Mouse (Mus musculus): ENCODE measurements around the gene Lbx1. TPM values are rescaled to one million over a fixed set of nuclear protein-coding genes. Genes with fewer than 3 reads are reported as not detected.
A peak's percentile ranks its signal among the peaks of the same experiment; 100 is the strongest.

Gene Lbx1
- polyA plus RNA-seq, 1 experiment from 2014 or later = 0.27 TPM

- Histone ChIP-seq H3K4me2 (no peak overlapping the region), H3K9ac (no peak overlapping the region), H3K36me3 (no peaks in the 10 kb centered on the region), H3K4me3 (peak overlapping the region; percentile 9), H3K4me1 (peaks cover 44% of the 10 kb centered on the region), H3K27me3 (peaks cover 100% of the 10 kb centered on the region), H3K27ac (no peak overlapping the region), H3K9me3 (no peaks in the 10 kb centered on the region)
- WGBS = 1% methylated on average over 42 of the region's 42 CpGs
- no peak for ATAC-seq (ENCODE audit: insufficient number of reproducible peaks, insufficient read depth, low FRiP score, low TSS enrichment, low read depth)
Observed at GRCm38 (mm10) chr19:45232443-45233410, 2.9 kb downstream of the Lbx1 start.

- Histone ChIP-seq H3K27me3 (peaks cover 100% of the 10 kb centered on the region), H3K9me3 (no peaks in the 10 kb centered on the region), H3K4me3 (peak overlapping the region; percentile 30; the same call in 1 of the 2 replicates), H3K4me1 (peaks cover 44% of the 10 kb centered on the region), H3K27ac (no peak overlapping the region), H3K36me3 (no peaks in the 10 kb centered on the region), H3K4me2 (no peak overlapping the region; the same call in 1 of the 2 replicates), H3K9ac (no peak overlapping the region)
- no peak for ATAC-seq (ENCODE audit: insufficient number of reproducible peaks, insufficient read depth, low FRiP score, low TSS enrichment, low read depth)
- WGBS = 1% methylated on average over 14 of the region's 14 CpGs
Observed at GRCm38 (mm10) chr19:45232036-45232410, 3.6 kb downstream of the Lbx1 start.

- Histone ChIP-seq H3K4me2 (peak overlapping the region; percentile 47), H3K9ac (no peak overlapping the region), H3K27me3 (peaks cover 100% of the 10 kb centered on the region), H3K36me3 (no peaks in the 10 kb centered on the region), H3K4me1 (peaks cover 41% of the 10 kb centered on the region), H3K27ac (no peak overlapping the region), H3K4me3 (peak overlapping the region; percentile 30), H3K9me3 (no peaks in the 10 kb centered on the region)
- no peak for ATAC-seq (ENCODE audit: insufficient number of reproducible peaks, insufficient read depth, low FRiP score, low TSS enrichment, low read depth)
- under 1% methylated on average over 43 of the region's 44 CpGs for WGBS
Observed at GRCm38 (mm10) chr19:45231383-45232035, 4.1 kb downstream of the Lbx1 start.

- no peaks in the 10 kb centered on the region for H3K9me3 ChIP-seq
- WGBS = 1% methylated on average over 44 of the region's 51 CpGs
- no peaks in the 10 kb centered on the region for H3K36me3 ChIP-seq
- H3K4me2 ChIP-seq = peak overlapping the region; percentile 47
- H3K4me3 ChIP-seq = peak overlapping the region; percentile 30
- peaks cover 35% of the 10 kb centered on the region for H3K4me1 ChIP-seq
- no peak overlapping the region for H3K27ac ChIP-seq
- H3K9ac ChIP-seq = no peak overlapping the region
- peaks cover 100% of the 10 kb centered on the region for H3K27me3 ChIP-seq
- no peak for ATAC-seq (ENCODE audit: insufficient number of reproducible peaks, insufficient read depth, low FRiP score, low TSS enrichment, low read depth)
Observed at GRCm38 (mm10) chr19:45230848-45231382, 4.7 kb downstream of the Lbx1 start.

- Histone ChIP-seq H3K4me2 (peak overlapping the region; percentile 5; the same call in 1 of the 2 replicates), H3K9ac (no peak overlapping the region), H3K4me3 (no peak overlapping the region), H3K27me3 (peaks cover 100% of the 10 kb centered on the region), H3K4me1 (peaks cover 30% of the 10 kb centered on the region), H3K9me3 (no peaks in the 10 kb centered on the region), H3K36me3 (no peaks in the 10 kb centered on the region), H3K27ac (no peak overlapping the region)
- no peak for ATAC-seq (ENCODE audit: insufficient number of reproducible peaks, insufficient read depth, low FRiP score, low TSS enrichment, low read depth)
- WGBS = 3% methylated on average over 20 of the region's 20 CpGs
Observed at GRCm38 (mm10) chr19:45230201-45230611, 5.4 kb downstream of the Lbx1 start.

GRCm38 (mm10) chr19:45229378-45230135 lies 6.1 kb downstream of the Lbx1 start:
- under 1% methylated on average over 33 of the region's 33 CpGs for WGBS

GRCm38 (mm10) chr19:45228781-45229180 lies 6.8 kb downstream of the Lbx1 start:
- peaks cover 100% of the 10 kb centered on the region for H3K27me3 ChIP-seq
- WGBS = 6% methylated on average over 4 of the region's 4 CpGs

More at GRCm38 (mm10) chr19:45229378-45230135, 6.1 kb downstream of the Lbx1 start:
- Histone ChIP-seq H3K4me2 (peak overlapping the region; percentile 32), H3K9me3 (no peaks in the 10 kb centered on the region), H3K4me1 (peaks cover 26% of the 10 kb centered on the region), H3K36me3 (no peaks in the 10 kb centered on the region), H3K27ac (no peak overlapping the region), H3K4me3 (peak overlapping the region; percentile 17; the same call in 1 of the 2 replicates), H3K9ac (no peak overlapping the region), H3K27me3 (peaks cover 100% of the 10 kb centered on the region)
- ATAC-seq (ENCODE audit: insufficient number of reproducible peaks, insufficient read depth, low FRiP score, low TSS enrichment, low read depth) = no peak

GRCm38 (mm10) chr19:45228097-45228496 lies 7.5 kb downstream of the Lbx1 start:
- Histone ChIP-seq H3K9me3 (no peaks in the 10 kb centered on the region), H3K9ac (no peak overlapping the region), H3K4me2 (no peak overlapping the region), H3K27me3 (peaks cover 100% of the 10 kb centered on the region), H3K27ac (no peak overlapping the region), H3K4me1 (peaks cover 32% of the 10 kb centered on the region), H3K4me3 (no peak overlapping the region), H3K36me3 (no peaks in the 10 kb centered on the region)
- WGBS = 6% methylated on average over 11 of the region's 12 CpGs
- ATAC-seq (ENCODE audit: insufficient number of reproducible peaks, insufficient read depth, low FRiP score, low TSS enrichment, low read depth) = no peak

More at GRCm38 (mm10) chr19:45228781-45229180, 6.8 kb downstream of the Lbx1 start:
- no peak overlapping the region for H3K9ac ChIP-seq
- no peak for ATAC-seq (ENCODE audit: insufficient number of reproducible peaks, insufficient read depth, low FRiP score, low TSS enrichment, low read depth)
- no peaks in the 10 kb centered on the region for H3K36me3 ChIP-seq
- H3K4me1 ChIP-seq = peaks cover 32% of the 10 kb centered on the region
- H3K27ac ChIP-seq = no peak overlapping the region
- H3K4me2 ChIP-seq = no peak overlapping the region
- no peaks in the 10 kb centered on the region for H3K9me3 ChIP-seq
- H3K4me3 ChIP-seq = no peak overlapping the region

GRCm38 (mm10) chr19:45227671-45228070 lies 7.9 kb downstream of the Lbx1 start:
- 5% methylated on average over 1 of the region's 1 CpGs for WGBS
- peaks cover 32% of the 10 kb centered on the region for H3K4me1 ChIP-seq

GRCm38 (mm10) chr19:45227049-45227448 lies 8.6 kb downstream of the Lbx1 start:
- WGBS = 4% methylated on average over 3 of the region's 3 CpGs
- ATAC-seq (ENCODE audit: insufficient number of reproducible peaks, insufficient read depth, low FRiP score, low TSS enrichment, low read depth) = no peak
- no peaks in the 10 kb centered on the region for H3K9me3 ChIP-seq

More at GRCm38 (mm10) chr19:45227671-45228070, 7.9 kb downstream of the Lbx1 start:
- Histone ChIP-seq H3K4me2 (no peak overlapping the region), H3K27me3 (peaks cover 100% of the 10 kb centered on the region), H3K9ac (no peak overlapping the region), H3K9me3 (no peaks in the 10 kb centered on the region), H3K36me3 (no peaks in the 10 kb centered on the region), H3K4me3 (no peak overlapping the region), H3K27ac (no peak overlapping the region)
- ATAC-seq (ENCODE audit: insufficient number of reproducible peaks, insufficient read depth, low FRiP score, low TSS enrichment, low read depth) = no peak

GRCm38 (mm10) chr19:45226246-45226645 lies 9.4 kb downstream of the Lbx1 start:
- H3K4me2 ChIP-seq = no peak overlapping the region
- H3K27ac ChIP-seq = no peak overlapping the region
- H3K9me3 ChIP-seq = no peaks in the 10 kb centered on the region
- H3K27me3 ChIP-seq = peaks cover 100% of the 10 kb centered on the region
- H3K9ac ChIP-seq = no peak overlapping the region
- no peaks in the 10 kb centered on the region for H3K36me3 ChIP-seq
- H3K4me1 ChIP-seq = peaks cover 28% of the 10 kb centered on the region
- no peak for ATAC-seq (ENCODE audit: insufficient number of reproducible peaks, insufficient read depth, low FRiP score, low TSS enrichment, low read depth)
- 4% methylated on average over 8 of the region's 8 CpGs for WGBS
- H3K4me3 ChIP-seq = no peak overlapping the region

More at GRCm38 (mm10) chr19:45227049-45227448, 8.6 kb downstream of the Lbx1 start:
- Histone ChIP-seq H3K36me3 (no peaks in the 10 kb centered on the region), H3K9ac (no peak overlapping the region), H3K4me2 (no peak overlapping the region), H3K4me3 (no peak overlapping the region), H3K27me3 (peaks cover 100% of the 10 kb centered on the region), H3K4me1 (peaks cover 32% of the 10 kb centered on the region), H3K27ac (no peak overlapping the region)
